Mouse (Mus musculus): ENCODE results near the gene Asic2.
"Not testable (repeated sequence)": the region's sequence is repeated elsewhere in the genome, so short reads cannot be mapped to it uniquely, and the experiment has no call there.

The Asic2 gene

DNA sequence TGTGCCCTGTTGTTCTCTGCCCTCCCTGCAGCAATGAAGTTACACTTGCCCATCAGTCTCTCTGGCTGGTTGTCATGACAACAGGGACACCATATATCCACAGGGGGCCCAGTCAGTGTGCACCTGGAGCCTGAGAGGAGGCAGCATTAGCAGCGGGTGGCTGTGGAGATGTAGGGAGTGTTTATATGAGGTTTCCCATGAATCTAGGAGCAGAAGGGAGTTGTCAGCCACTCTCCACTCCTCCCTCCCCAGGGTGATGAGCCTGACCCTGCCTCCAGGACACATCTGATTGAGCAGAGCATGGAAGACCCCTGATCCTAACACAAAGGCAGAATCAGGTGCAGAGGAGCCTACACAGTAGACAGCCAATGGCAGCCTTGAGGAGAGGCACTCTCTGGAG, 514.1 kb downstream of the Asic2 start:
- DNase-seq (ENCODE audit: low spot score in 2 of 2) = no peak

DNA sequence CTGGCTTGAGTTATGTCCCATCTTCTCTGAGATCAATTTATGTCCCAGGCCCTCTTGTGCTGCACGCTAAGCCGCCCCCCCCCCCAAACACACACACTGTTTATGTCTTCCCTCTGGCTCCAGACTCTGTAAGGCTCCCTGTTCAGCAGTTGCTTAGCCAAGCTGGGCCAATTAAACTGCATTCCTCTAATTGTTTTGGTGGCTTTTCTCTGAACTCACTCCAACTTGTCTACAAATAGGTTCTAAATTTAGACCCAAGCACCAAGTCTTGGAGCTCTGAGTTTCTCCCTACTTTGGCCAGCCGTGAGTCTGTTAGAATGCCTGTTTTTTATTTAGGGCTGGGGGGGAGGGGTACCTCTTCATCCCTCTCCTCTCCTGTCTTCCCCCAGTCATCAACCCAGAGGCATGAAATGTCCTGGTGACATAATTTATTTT, 519.0 kb downstream of the Asic2 start:
- no peak for DNase-seq (ENCODE audit: low spot score in 2 of 2)

DNA sequence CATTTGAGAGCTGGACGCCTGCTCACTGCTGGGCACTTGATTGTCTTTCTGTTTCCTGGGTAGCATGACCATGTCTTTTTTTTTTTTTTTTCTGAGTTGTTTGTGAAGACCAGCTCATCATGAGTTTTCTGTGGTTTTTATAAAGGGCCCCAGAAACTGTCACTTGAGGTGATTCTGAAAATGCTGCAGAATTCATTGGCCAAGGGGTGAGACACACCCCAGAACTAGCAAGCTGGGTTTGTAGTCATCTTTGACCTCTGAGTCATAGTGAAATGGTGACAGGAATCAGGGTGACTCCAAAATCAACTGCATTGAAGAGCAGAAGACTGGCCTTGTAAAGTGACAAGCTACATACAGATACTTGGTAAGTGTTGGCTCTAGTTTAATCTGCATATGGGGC, 521.9 kb downstream of the Asic2 start:
- no peak for DNase-seq (ENCODE audit: low spot score in 2 of 2)

DNA sequence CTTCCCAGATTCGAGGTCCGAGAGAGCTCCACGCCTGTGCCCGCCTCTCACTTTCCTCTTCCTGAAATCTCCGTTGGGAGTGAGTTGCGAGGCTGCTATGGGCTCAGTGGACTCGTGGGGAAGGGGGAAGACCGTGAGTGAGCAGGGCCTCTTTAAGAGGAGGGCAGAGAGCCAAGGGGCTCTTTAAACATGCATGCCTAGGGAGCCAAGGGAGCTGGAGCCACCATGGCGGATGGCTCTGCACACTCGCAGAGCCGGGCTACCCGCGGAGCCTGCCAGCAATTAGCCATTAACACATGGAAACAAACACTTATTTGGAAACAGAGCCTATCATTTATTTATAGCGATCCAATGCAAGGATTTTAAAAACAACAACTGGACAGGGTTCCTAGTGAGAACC, 541.4 kb downstream of the Asic2 start:
- DNase-seq (ENCODE audit: low spot score in 2 of 2) = no peak

DNA sequence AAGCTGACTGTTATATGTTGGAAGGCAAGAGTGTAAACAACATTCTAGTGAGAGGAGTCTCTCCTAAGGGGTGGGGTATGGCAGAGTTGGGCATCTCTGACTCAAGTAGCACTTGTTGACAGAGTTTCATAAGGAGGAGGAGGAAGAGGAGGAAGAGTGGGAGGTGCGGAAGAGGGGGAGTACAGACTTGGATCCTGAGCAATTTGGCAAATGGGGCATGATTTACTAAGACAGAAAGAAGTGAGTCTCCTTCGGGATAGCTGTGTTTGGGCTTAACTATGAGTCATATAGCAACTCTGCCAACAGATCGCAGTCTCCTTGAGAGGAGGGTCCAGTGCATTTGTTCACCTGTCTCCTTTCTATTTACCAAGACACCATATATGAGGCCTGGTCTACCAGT, 549.1 kb downstream of the Asic2 start:
- no peak for DNase-seq (ENCODE audit: low spot score in 2 of 2)

DNA sequence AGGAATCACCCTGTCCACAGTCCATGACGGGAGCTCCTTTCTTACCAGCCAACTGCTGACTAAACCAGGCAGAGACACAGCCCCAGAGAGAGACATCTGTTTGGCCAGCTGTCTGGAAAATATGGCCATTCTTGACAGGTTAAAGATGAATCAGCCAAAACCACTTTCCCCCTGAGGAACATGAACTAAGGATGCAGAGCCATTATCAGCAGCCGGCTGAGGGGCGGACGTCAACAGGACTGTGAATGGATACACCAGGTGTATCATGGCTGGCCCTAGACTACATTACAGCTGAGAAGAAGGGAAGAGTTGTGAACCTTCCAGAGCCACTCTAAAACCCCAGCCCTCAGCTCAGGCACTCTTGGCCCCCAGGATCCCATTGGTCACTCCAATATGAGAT, 550.2 kb downstream of the Asic2 start:
- no peak for DNase-seq (ENCODE audit: low spot score in 2 of 2)

DNA sequence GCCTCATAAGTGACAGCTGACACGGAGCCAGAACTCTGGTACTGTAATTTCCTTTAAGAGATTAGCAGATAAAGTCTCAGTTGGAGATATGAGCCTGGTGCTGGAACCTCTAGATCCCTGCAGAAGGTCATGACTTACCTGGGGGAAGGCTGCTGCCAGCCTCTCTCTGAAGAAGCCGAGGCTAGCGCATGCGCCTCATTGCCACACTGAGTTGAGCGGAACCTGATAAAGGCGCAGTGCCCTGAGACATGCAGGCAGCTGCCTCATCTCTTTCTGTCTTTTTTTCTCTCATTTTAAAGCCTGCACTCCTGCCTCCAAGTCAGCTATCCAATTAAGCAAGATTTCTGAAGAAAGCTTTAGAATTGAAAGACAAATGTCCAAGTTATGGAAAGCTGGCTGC, 551.9 kb downstream of the Asic2 start:
- DNase-seq (ENCODE audit: low spot score in 2 of 2) = no peak

DNA sequence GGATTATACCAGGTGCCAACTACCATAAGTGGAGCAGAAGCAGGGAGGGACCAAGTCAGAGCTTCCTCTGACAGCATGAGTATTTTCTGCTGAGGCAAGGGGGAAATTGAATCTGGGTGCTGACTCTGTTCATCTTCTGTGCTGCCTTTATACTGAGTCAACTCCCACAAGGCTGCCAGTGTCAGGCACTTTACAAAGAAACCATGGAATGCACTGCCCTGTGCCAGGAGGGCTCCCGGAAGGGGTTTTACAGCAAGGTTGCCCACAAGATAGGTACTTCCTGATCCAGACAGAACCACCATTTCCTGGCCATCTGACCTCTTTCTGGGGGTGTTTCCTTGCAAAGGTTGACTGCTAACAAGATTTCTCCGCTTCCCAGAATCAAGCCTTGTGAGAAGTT, 553.7 kb downstream of the Asic2 start:
- DNase-seq (ENCODE audit: low spot score in 2 of 2) = no peak

DNA sequence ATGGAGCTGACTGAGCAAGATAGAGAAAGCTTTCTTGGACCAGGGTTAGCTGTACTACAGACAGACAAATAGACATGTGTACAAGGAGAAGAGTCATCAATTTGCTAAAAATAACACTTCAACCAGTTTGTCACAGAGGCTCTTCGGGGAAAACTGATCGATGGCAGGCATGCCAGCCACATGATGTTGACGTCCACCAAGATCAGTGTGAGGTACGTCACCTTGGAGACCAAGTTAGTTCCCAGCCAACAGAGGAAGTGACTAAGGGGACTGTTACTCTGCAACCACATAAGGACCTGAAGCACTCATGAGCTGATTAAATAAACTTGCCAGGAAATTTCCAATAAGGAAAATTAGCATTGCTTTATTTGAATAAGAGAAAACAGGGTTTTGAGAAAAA, 557.0 kb downstream of the Asic2 start:
- no peak for DNase-seq (ENCODE audit: low spot score in 2 of 2)

DNA sequence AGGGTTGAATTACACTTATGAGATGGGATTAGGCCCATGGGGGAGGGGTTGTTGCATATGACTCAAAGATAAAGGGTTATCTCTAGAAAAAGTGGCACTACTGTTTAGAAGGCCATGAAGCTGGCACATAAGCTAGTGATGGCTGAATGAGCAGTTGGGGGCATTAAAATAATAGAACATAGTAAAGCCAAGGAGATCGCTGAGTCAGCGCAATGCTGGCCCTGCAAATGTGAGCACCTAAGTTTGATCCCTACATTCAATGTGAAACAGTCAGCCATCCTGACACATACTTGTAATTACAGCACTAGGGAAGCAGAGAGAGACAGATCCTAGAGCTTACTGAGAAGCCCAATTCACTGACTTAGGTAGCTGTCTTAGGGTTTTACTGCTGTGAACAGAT, 562.3 kb downstream of the Asic2 start:
- no peak for DNase-seq (ENCODE audit: low spot score in 2 of 2)

DNA sequence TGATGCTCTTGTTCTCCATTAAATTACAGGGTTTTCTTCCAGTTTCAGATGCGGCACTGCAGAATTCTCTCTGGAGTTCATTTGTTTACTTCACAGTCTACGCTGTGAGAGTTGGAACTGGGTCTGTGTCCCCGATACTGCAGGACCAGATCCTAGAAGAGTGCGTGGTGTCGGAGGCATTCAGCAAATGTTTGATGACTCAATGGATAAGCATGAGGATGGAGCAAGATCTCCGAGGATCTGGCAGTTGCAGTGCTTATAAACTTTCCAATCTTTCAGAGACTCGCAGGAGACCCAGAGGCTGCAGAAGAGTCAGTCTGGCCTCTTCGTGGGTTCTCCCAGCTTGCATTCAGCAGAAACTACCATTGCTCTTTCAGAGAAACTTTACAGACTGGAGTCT, 566.0 kb downstream of the Asic2 start:
- DNase-seq (ENCODE audit: low spot score in 2 of 2) = no peak

DNA sequence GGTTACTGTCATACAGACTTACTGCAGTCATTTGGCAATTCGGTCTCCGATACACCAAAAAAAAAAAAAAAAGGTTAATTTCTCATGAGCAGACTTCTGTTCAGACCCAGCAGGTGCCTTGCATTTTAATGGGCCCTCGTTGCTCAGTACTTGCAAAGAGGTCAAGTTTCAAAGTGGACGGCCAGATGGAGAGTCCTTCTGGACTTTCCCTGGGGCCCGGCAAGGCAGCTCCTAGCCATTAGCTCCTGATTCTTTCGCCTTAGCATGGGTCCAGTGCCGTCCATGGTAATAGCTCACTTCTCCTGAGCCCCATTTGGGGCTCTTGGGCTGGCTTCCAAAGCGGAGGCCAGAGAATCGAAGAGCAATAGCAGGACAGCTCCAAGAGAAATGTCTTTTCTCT, 575.4 kb downstream of the Asic2 start:
- no peak for DNase-seq (ENCODE audit: low spot score in 2 of 2)

DNA sequence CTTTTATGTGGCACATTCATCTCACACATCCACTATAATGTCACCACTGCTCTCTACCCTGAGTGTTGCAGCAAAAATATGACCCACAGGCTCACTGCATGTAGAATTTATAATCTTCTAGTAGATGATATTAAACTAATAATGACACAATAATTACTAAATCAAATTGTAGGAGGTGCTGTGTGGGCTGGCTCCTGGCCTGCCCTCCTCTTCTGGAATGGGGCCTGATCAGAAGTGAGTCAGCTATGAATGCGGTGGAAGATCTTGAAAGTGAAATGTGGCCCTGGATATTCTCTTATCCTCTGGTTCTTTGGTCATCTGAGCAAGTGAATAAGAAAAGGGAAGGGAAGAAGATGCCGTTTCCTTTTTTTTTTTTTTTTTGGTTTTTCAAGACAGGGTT, 582.1 kb downstream of the Asic2 start:
- no peak for DNase-seq (ENCODE audit: low spot score in 2 of 2)

DNA sequence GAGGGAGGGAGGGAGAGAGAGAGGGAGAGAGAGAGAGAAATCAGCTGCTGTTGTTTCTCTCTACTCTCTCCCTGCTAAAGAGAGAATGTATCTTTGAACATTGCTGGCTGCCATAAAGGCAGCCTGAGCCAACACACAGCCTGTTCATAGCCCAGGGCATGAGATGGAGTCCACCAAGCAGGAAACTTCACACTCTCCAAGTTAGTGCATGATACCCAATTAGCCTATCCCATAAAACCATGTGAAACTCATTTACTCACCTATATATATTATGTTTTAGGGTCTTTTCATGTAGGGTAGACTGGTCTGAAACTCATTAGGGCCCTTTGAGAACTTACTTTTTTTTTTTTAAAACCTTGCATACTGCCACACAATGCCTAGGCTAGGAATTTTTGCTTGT, 582.7 kb downstream of the Asic2 start:
- DNase-seq (ENCODE audit: low spot score in 2 of 2) = no peak

DNA sequence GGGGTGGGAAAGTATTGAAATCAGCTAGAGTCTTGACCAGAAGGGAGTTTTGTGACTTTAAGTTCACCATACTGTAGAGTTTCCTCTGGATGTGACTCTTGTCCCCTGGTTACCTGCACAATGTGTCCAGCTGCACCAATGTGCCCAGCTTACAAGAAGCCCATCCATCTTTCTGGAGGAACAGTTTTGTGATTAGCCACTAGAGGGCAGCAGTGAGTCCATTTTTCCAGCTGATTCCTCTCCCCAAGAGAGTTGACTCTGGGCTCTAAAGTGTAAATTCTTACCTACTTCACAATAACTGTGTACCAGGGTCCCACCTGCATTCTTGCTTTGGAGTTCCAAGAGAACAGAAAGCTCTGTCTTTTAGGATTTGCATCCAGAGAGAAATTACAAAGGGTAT, 593.4 kb downstream of the Asic2 start:
- peak; percentile 68 to 75 for DNase-seq (ENCODE audit: low spot score in 2 of 2)

DNA sequence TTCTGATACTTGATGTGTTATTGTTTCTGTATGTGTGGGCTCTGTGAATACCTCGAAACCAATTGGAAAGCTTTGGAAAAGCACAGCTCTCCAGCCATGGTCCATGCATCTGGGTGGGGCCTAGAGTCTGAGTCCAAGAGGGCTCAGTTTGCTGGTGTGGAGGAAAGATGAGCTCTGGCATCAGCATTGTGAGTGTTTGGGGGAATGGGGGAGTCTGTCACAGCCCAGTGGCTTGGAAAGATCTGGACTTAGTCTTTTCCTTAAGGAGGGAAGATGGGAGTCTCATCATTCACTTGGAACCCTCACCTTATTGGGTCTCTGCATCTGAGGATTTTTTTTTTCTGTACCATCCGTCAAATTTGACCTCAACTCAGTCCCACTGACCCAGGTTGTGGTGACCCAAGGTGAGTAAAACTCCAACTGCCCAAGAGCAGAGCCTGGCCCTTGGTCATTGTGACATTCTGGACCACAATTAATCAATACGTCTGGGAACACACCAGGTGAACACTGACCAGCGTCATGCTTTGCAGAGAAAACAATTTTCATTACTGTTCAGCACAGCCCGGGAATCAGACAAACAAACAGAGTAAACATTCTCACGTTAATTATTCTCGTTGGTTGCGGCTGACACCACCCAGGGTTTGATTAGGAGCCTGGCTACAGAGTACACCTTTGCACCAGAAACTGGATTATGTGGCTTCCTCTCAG, 594.1 kb downstream of the Asic2 start:
- DNase-seq (ENCODE audit: low spot score in 2 of 2) = no peak

DNA sequence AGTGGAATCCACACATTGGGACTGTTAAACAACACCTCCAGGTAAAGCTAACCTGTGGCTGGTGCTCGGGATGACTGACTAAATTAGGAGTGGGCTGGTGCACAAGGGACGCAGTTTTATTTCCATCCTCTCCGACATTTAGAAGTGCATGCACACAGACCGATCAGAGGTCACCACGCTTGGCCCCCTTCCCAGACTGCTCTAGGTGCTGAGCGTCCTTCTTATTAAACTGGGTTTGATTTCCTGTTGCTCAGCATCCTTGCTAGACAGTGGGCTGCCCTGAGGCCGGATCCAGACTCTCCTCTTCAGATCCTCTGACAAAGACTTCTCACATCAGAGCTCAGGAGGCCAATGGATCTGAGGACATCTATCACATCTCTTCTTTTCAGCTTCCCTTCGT, 596.7 kb downstream of the Asic2 start:
- no peak for DNase-seq (ENCODE audit: low spot score in 2 of 2)

DNA sequence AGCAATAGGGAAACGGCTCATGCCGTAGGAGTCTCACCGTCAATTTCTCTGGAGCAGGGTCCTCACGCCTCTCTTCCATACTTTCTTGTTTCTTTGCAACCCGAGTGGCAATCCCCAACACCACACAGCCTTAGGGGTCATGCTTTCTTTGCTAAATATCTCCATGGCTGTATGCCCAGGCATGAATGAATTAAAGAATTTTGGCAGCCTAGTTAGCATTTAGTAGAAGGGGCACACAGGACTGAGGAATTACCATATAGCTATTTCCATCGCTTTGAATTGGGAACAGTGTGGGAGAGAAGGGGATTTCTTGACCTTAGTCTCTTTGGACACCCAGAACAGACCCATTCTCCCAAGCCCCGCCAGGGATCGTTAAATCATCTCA, 597.8 kb downstream of the Asic2 start:
- DNase-seq (ENCODE audit: low spot score in 2 of 2) = no peak

DNA sequence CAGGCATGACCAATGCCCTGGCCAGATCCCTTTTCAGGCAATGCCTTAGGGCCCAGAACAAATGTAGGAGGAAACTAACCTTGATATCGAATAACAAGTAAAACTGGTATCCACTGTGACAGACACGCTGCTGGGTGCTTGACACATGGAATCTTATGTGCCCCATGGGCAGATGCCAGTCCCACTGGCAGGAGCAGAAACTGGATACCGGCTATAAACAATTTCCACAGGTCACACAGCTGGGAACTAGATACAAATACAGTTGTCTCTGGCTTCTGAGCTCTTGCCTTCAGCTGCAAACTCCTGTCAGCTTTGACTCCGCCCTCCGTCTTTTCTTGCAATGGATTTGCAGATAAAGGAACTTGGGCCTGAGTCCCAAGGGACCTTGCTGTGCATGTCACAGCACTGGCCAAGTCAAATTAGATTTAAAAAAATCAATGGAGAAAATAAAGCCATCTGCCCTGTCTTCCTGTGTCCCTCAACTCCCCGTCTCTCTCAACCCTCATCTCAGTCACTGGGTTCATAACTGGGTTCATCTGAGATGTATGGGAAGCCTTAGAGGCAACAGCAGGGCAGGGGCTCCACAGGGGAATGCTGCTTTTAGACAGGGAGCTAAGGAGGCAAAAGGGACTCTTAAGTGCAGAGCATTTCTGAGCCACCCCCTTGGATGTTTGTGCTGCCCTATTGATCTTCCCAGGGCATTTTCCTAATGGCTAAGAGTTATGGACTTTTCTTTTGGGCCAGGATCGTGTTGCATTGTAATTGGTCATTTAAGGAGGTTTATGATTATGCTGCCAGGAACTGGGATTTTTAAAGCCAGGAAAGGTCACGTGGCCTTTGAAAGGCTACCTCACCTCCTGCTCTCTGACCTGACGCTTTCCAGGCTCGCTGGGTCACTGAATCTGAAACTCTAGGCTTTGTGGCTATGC, 598.5 kb downstream of the Asic2 start:
- no peak for DNase-seq (ENCODE audit: low spot score in 2 of 2)

DNA sequence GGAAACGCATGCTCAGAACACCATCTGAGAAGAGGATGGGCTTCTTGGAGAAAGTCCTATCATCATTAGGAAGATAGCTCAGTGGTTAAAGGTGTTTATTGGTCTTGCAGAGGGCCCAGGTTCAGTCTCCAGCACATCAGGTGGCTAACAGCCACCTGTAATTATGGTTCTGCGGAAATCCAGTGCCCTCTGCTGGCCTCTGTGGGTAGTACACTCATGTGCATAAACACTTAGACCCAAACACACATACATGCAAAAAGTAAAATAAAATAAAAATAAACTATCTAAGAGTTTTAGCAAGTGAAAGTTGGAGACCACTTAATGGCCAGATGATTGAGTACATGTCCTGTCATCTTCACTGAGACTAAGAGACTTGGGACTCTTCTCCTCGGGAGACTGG, 603.8 kb downstream of the Asic2 start:
- no peak for DNase-seq (ENCODE audit: low spot score in 2 of 2)

DNA sequence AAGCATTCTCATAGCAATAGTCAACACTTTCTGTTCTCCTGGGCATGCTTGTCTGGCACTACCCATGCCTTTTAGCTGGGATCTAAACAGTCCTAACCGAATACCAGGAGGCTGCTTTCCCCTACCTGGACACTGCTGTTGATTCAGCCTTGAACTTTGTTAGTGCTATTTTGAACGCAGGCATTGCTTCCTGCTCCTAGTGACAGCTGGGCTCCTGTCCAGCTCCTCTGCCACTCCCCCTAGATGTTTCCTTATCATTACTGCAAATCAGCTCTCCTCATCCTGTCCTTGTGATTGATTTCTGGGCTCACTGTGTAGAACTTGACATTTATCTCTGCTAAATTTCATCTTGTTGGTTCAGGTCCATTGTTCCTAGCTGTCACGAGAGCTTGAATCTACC, 605.8 kb downstream of the Asic2 start:
- DNase-seq (ENCODE audit: low spot score in 2 of 2) = peak; percentile 5 to 13

DNA sequence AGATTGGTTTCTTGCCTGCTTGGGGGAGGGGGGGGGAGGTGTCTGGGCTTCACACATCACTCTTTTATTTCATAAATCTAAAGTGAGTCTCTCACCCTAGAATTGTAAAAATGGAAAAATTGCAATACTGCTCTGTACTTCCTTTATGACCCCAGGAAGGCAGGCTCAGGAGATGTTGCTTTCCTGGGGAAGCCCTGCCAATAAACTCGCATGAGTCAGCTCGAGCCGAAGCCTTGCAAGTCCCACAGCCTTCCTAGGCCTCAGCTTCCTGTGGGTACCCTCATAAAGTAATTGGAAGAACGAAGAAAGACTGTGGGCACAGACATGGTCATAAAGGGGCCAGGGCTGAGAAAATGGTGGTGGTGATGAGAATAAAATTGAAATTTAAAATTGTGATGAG, 607.2 kb downstream of the Asic2 start:
- no peak for DNase-seq (ENCODE audit: low spot score in 2 of 2)

DNA sequence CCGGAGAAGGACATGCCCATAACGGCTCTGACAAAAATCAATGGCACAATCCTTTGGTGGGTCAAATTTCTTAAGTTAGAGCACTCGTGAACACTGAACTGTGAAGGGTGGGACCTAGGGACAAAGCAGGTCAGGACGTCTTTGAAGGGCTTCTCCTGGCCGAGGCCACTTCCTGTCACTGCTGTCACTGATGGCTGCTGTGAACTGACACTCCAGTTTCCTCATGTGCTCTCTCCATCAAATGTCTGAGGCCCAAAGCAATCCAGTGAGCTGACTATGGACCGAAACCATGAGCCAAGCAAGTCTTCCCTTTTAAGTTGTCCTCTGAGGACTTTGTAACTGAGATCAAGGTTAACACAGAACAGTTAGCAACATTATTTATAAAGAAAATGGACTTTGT, 617.8 kb downstream of the Asic2 start:
- DNase-seq (ENCODE audit: low spot score in 2 of 2) = not testable (repeated sequence)
